Mouse (Mus musculus): ENCODE measurements around the gene Synpo2.
A peak's percentile ranks its signal among the peaks of the same experiment; 100 is the strongest.

Synpo2 gene

DNA sequence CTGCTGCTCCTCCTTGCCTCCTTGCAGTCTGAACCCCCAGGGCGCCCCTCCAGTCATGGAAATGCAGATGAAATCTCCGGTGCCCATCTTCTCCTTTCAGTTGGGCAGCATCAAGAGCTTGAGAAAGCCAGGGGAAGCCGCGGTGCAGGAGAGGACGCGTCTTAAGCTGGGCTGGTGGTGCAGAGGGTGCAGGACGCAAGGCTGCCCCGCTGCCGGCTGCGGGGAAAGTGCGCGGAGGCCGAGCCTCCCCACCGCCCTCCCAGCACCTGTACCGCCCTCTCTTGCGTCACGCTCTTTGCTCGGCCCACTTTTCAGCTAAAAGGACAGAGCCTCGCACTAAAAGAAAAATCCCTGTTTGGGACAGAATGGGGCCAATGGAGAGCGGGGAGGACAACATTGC lies at the start of gene Synpo2:
TSS of gene Synpo2 (minus strand) at position 229 of the 400 bp plus-strand sequence.
- DNase-seq (ENCODE audit: low spot score): peak; percentile 46

DNA sequence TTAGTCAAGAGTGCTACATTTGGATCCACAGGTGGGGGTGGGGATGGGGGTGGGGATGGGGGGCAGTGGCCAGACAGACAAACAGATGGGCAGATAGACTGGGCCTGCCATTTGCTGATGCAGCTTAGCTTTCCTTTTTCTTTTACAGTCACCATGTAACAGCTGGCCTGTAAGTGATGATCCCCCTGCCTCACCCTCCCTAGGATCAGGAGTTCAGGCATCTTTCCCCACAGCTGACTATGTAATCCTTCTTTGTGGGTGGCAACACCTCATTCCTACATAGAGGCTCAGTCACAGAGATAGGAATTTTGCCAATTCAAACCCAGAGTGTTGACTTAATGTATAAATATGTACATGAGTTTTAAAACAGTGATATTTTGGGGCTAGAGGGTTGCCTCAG lies 49.7 kb upstream of the Synpo2 start:
- DNase-seq (ENCODE audit: low spot score): no peak

DNA sequence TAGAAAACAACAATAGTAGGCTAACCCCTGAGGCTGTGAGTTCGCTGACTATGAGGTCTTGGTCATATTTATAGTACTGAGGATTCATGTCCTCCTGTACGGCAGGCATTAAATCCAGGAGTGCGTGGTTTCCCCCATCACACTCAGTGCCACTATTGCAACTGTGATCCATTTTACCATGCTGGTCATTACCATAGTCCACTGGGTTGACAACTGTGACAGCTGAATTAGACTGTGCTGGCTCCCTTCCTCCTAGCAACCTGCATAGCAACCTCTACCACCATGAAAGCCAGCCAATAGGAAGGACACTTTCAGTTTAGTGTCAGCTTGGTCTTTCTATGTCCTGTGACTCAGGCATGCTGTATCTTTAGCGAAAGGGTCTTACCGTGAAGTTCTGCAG lies 48.3 kb upstream of the Synpo2 start:
- no peak for DNase-seq (ENCODE audit: low spot score)

DNA sequence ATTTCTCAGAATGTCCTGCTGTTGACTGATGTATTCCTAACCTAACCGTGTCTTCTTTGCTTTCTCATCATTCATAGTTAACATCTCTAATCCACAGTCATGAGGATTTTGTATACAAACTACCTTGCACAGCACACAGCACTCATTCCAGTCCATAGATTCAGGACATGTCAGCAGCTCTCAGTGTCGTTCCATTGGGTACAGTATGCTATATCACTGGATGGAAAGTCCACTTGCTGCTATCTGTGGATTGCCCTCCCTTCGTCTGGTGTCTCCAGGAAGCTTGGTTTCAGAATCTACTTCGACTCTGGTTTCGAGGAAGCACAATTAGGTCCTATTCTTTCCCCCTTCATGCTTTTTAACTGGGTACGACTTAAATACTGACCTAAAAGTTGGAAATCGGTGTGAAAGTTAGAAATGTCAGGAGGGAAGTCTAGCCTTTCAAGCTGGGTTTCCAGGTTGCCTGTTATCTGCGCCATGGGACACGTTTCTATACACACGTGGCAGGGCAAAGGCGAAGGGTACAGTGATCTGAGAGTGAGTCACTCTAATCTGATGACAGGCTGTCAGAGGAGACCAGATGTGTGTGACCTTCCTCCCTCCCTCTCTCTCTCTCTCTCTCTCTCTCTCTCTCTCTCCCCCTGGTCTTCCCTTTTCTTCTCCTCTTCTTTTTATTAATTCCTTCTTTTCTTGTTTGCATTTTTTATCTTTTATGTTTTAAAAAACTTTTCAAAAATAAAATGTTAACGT lies 47.1 kb upstream of the Synpo2 start:
- DNase-seq (ENCODE audit: low spot score): no peak

DNA sequence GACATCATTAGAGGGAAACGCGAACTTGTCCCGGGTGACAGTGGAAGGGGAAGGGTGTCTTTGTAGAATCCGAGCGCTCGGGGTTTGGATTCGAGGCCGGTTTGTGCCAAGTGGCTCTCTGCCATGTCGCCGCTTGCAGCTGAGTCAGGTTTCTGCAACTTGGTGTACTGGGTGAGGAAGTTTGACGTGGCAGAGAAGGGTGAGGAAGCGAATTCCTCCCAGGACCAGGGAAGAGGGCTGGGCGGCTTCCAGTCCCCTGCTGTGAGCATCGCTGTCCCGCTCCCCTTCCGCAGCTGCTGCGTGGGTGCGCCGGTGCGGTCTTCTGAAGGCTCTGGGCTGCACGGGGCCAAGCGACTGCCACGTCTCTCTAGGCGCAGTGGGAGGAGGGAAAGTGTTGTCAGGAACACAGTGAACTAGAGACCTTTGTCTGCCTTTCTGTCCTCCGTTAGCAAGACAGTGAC lies 31.8 kb upstream of the Synpo2 start:
- DNase-seq (ENCODE audit: low spot score): peak; percentile 57

DNA sequence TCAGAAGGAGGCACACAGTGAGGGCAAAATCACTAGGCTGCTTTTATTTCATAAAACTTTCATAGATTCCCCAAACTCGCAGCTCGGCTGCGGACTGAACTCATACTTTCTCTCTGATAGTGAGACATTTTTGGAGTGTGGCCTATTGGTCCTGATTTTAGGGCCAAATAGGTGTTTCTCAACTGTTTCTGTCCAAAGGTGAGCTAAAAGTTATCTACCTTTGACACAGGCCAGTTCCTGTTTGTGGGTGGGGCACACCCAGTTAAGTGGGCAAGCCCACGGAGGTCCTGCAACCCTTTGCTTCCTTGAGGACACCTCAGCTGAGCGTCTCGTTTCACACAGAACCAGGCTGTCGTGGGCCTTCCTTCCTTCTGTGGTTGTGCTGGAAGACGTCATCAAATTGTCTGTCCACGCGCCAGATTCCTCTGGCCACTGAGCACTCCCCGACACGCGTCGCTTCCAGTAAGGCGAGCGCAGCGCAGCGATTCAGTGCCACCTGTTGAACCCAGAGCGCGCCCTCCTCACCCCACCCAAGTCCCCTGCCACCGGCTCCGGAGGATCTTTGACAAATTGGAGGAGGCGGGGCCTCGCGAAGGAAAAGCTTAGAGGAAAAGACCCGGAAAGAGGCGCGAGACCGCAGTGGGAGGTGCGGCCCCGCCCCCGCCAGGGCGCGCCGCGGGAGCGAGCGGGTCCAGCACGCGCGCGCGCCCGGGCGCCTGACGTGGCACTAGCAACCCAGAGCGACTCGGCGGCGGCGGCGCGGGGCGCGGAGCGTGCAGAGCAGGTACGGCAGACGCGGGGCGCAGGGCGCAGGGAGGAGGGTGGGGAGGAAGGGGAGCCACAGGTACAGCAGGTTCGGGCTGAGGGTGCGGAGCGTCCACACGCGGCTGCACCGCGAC lies 31.1 kb upstream of the Synpo2 start, which contains the start of gene Sec24d:
TSS of gene Sec24d (plus strand) at position 703 of the 899 bp plus-strand sequence.
- DNase-seq (ENCODE audit: low spot score): peak; percentile 77

DNA sequence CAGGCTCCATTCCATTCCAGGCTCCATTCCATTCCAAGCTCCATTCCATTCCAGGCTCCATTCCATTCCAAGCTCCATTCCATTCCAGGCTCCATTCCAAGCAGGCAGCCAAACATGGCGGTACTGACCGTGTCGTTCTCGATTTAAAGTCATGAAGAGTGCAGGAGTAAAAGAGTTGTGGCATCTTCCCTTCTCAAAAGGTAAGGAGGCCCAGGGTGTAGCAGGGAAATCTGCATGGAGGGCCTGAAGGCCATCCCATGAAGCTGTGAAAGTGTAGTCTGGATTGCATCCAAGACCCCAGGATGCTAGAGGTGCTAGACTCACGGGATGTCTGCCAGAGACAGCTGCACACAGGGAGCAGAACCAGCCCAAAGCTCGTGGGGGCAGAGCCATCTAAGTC lies 28.8 kb upstream of the Synpo2 start:
- no peak for DNase-seq (ENCODE audit: low spot score)

DNA sequence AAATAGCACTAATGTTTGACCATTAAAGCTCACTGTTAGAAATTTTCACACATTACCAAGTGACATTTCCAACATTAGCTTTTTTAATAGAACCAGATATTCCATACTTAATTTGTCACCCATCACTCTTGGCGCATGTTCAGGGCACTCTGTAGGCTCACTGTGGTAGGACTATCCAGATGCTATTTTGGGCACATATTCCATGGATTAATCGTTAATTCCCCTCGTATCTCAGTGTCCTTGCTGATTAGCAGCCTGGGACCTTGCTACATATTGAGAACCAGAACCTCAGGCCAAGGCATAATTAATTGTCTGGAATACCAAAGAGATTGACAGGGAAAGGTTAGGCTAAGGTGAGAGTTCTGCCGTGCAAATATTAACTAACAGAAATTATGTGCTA lies 22.8 kb upstream of the Synpo2 start:
- DNase-seq (ENCODE audit: low spot score): no peak

DNA sequence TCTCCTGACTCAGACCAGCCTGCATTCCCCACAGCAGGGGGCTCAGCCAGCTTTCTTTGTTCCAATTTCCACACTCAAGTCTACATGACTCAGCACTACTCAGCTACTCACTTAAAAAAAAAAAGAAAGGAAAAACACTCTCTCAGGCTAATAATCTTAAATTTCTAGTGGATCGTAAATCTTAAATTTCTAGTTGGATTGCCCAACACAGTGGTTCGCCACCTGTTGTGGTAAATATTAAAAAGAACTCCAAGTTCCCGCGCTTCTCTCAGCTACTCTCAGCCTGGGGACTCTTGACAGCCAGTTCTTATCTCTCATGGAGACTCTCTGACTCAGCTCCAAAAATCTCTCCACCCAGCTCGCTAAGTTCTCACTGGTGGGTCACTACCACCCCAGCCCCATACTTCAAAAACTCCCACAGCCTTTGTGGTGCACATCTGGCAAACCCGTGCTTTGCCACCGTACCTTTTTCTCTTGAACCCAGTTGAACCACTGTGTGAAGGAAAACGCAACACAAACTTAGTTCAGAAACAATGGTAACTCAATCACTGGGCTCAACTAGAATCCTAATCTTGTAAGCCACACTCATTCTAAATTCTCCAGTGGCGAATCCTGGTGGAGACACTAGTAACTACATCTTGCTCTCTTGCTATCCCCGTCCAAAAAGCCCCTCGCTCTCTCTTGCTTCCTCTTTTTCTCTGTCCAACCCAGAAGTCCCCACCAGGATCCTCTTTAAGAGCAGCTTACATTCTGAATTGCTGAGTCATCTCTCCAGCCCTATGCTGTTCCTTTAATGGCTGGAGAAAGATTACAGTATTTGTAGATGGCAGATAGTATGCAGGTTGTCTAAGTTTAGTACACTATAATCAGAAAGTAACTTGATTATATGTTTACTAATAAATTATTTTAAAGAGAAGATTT lies 20.5 kb upstream of the Synpo2 start:
- no peak for DNase-seq (ENCODE audit: low spot score)

DNA sequence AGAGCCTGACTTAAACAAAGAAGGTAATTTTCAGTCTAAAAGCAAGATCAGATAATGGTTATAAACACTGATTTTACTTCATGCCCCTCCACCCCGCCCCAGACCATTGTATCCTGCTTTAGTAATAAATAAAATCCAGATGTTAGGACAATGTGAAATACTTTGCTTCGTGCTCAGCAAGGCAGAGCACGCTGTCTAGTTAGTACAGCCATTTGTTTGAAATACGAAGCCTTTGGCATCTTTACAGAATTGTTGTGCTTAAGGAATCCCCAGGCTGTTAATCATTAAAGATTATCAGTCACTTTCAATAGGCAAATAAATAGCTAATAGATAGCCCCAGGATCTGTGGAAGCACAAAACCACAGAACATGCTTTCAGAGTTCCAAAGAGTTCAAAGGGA lies 9.7 kb upstream of the Synpo2 start:
- no peak for DNase-seq (ENCODE audit: low spot score)

DNA sequence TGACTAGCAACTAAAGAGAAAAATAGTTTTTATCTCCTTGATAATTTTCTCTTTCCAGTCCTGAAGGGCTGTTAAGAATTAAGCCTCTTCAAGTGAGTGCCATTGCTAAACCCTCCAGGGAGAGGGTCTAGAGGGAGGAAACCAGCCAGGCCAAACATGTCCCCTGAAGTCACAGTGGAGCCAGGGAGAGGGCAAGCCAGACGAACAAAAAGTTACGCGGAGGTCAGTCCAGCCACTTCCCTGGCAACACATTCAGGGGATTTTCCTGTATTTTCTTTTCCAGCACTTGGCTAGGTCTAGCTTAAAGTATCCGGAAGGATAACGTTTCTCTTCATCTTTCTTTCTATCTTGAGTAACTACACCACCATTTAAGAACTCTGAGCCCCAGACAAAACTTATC lies 8.4 kb upstream of the Synpo2 start:
- no peak for DNase-seq (ENCODE audit: low spot score)

DNA sequence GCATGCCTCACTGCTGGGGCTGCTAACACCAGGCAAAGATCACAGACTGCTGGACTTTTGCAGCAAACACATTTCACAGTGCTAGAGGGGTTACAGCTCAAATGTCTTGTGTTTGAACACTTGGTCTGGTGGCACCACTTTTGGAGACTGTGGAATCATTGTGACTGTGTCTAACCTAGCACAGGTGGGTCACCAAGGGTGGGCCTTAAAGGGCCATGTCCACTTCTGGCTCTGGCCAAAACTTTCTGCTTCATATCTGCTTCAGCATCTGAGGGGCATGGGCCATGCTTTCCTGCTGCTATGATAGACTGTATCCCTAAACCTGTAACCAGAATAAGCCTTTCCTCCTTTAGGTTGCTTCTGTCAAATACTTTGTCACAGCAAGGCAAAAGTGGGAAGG lies 1.5 kb upstream of the Synpo2 start:
- DNase-seq (ENCODE audit: low spot score): no peak

DNA sequence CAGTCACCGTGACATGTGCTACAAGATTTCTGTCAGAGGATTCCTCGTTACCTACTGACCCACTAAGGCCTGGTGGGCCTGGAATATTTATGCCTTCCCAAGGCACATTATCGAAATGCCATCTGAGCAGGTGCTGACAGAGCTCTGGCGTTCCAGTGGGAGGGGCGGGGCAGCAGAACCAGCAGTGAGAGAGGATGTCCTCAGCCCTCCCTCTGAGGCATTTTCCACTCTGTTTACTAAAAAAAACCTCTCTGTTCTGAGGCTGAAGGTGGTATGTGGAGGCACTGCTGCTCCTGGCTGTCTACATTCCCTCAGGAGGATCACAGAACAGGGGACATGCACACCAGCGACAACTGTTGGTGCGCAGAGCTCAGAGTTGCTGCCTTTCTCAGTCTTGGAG lies 1.1 kb upstream of the Synpo2 start:
- DNase-seq (ENCODE audit: low spot score): no peak

DNA sequence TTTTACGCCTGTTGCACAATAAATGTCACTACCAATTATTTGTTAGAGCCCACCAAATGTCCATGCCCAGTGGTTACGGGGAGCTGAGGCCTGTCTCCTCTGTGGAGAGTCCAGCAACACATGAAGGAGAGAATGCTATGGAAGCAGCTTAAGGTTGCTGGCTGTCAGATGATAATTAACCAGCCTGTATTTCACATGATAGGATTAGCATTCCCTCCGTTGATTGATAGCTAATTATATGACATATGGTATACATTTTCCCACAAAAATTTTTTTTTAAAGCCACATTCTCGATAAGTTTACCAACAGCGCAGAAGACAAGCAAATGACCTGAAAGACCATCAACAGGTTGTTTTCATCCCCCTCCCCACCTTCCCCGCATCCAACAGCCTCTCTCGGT lies 454 bp downstream of the Synpo2 start:
- DNase-seq (ENCODE audit: low spot score): no peak

DNA sequence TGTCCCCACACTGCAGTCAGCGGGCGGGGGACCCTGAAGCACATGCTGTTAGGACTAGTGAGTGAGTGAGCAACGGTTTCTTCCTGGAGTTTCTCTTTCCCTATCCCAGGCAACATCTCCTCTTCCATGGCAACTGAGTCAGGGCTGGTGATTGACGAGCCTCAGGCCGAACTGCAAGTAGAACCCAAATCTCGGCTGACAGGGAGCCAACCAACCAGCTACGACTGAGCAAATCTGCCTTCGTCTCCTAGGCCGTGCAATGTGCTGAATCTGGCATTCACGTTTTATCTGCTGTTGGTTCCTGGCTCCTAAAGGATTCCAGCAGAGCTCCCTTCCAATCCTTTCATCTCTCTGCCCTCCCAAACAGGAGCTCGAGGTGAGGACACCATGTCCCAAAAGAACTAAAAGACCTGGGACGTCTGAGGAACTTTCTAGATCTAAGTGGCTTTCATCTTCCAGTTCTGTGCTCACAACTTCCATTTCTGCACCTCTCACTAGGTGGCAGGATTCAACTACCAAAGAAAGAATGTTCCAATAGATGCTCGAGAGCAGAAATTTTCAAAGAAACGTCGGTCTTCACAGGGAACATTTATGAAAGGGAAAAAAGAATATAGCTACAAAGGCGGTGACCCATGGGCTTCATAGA lies 1.6 kb downstream of the Synpo2 start:
- DNase-seq (ENCODE audit: low spot score): peak; percentile 24

DNA sequence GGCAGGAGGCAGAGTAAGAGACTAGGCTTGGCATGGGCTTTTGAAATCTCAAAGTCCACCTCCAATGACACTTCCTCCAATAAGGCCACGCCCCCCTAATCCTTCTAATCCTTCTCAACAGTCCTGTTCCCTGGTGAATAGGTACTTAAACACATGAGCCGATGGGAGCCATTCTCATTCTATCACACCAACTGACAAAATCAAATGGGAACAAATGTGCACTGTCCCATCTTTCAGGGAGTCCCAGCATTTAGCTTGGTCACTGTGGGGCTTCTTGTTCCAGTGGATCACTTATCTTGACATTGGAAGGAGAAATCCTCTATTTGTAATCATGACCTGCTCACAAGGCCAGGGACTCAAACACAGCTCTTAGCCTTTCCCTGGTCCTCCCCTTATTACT lies 4.3 kb downstream of the Synpo2 start:
- DNase-seq (ENCODE audit: low spot score): no peak

DNA sequence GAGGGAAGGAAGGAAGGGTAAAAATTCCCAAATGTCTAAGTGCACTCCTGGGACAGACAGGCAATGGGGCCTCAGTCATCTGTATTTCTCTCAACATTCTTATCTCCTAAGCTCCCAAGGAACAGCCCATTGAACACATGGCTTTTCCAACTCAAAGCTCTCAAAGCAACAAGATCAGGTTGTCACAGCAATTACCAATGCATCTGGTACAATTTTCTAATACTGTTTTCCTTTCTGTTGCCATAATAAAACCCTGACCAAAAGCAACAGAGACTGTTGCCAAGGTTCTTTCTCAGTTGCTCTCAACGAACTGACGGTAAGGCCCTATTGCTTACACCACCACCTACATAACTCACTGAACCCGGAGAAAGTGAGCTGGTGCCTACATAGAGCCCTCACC lies 8.7 kb downstream of the Synpo2 start:
- DNase-seq (ENCODE audit: low spot score): no peak

DNA sequence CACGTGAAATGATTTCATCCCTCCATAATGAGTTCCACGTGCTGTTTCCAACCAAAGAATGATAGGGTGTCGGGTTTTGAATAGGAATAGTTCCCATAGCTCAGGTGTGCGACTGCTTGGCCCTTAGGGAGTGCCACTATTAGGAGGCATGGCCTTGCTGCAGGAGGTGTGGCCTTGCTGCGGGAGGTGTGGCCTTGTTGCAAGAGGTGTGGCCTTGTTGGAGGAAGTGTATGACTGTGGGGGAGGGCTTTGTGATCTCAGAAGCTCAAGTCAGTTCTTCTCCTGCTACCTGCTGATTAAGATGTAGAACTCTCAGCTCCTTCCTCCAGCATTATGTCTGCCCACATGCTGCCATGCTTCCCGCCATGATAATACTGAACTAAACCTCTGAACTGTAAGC lies 17.3 kb downstream of the Synpo2 start:
- no peak for DNase-seq (ENCODE audit: low spot score)

DNA sequence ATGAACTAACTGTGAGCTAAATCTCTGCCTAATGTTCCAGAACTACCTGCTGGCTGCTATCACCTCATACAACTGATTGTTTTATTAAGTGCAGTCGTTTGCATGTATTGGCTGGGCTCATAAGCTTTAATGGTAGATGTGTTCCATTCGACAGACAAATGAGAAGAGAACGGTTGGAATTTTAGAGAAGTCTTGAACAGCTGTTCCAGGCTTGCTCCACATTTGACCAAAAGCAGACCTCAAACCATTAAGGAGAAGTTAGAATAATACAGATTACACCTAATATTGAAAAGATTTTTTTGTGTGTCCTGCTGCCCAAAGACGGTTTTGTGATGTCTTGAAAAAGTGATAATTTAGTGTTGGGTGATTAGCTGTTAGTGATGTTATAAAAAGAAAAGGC lies 27.1 kb downstream of the Synpo2 start:
- DNase-seq (ENCODE audit: low spot score): no peak

DNA sequence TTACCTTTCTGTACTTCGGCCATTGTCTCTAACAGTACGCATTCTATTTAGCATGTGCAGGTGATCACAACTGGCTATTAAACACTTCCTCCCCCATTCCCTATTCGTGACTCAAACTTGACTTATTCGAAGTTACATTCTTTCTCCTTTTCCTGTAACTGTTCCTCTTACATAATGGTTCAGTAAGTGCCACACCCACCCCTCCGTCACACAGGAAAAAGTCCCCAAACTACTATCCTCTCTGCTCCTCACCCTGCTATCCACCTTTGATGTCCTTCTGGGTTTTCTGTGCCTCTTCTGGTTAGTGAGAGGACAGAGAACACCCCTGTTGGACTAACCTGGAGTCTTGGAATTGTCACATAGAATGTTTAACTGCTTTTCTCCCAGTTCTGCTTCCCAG lies 28.6 kb downstream of the Synpo2 start:
- no peak for DNase-seq (ENCODE audit: low spot score)

DNA sequence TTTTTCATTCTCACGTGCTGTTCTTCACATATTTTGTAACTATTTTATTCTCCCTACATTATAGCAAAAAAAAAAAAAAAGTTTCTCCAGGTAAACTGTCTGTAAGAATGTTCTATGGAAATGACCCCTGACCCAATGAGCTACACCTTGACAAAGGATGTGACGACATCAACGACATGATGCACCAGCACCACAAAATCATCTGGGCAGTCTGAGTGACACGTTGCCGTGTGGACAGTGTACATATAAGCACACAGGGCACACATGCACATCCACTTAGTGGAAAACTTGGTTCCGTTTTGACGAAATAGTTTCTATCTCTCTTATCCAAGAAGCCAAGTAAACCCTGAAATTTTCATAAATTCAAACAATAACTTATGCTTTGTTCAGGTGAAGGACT lies 30.5 kb downstream of the Synpo2 start:
- no peak for DNase-seq (ENCODE audit: low spot score)

DNA sequence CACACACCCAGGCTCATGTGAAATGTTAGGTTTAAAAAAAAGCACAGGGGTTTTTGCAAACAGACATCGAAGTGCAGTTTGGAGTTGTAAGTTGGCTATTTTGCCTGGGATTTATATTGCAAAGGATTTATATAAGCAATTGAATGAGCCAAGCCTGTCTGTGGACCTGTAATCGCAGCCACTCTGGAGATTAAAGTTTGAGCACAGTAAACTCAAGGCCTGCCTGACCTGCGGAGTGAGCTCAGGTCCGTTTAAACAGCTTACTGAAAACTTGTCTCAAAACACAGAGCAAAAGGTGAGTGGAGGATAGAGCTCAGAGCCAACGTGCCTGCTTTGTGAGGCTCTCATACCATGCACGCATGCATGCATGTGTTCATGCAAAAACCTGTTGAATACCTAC lies 30.9 kb downstream of the Synpo2 start:
- DNase-seq (ENCODE audit: low spot score): no peak
